Mouse (Mus musculus): ENCODE results near the gene Gm10184.
"Not testable (repeated sequence)": the region's sequence is repeated elsewhere in the genome, so short reads cannot be mapped to it uniquely, and the experiment has no call there.

Gene Gm10184

GRCm38 (mm10) chr17:89910349-89910748 lies at the start of gene Gm10184:
Gene Gm10184 (minus strand): TSS chr17:89910449.
- no peak for DNase-seq

GRCm38 (mm10) chr17:89933950-89934349 lies 23.7 kb upstream of the Gm10184 start:
- DNase-seq = no peak

- no peak for DNase-seq
These were observed 2.6 kb downstream of the Gm10184 start for GRCm38 (mm10) chr17:89907686-89908085.

- not testable (repeated sequence) for DNase-seq
These were observed 5.5 kb downstream of the Gm10184 start for GRCm38 (mm10) chr17:89904701-89905100.

GRCm38 (mm10) chr17:89902767-89903166 lies 7.5 kb downstream of the Gm10184 start:
- no peak for DNase-seq

GRCm38 (mm10) chr17:89900610-89901009 lies 9.6 kb downstream of the Gm10184 start:
- no peak for DNase-seq

- DNase-seq = no peak
These were observed 10.4 kb downstream of the Gm10184 start for GRCm38 (mm10) chr17:89899813-89900212.

GRCm38 (mm10) chr17:89864996-89865395 lies 45.3 kb downstream of the Gm10184 start:
- no peak for DNase-seq
